Mouse (Mus musculus): Measurements from ENCODE around the gene S100a3.

- no peak for TF ChIP-seq CTCF (IDR thresholded peaks at IDR 0.05; ENCODE audit: extremely low read depth, insufficient read depth, low read length)
- TF ChIP-seq POLR2A (IDR thresholded peaks at IDR 0.05; ENCODE audit: extremely low read depth, insufficient read depth, low read length) = no peak
Measured at GRCm38 (mm10) chr3:90600458-90601195, 40.2 kb downstream of the S100a3 start.

Data from cortical plate, adult 2 months (tissue).